8 mouse cellular contexts compared by ENCODE assay signal in the genomic region with DNA sequence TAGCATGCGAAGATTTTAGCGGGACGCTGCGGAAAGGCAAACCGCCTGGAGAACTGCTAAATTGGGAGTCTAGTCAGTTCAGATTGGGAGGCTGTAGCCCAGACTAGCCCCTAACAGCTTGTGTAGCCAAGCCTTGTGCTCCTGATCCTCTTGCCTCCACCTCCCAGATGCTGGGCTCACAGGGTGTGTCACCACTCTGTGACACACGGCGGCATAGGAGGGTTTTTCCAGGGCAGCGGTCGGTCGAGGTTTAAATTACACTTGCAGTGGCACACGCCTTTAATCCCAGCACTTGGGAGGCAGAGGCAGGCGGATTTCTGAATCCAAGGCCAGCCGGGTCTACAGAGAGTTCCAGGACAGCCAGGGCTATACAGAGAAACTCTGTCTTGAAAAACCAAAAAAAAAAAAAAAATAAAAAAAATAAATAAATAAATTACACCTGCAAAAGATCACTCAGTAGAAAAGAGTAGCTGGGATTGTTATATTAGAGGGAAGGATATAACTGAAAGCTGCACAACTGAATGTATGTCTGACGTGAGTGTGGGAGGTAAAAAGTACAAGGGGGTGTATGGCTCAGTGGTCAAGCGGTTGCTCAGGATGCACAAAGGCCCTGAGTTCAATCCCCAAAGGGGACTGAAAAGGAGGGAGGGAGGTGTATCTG. TPM values are rescaled to one million over a fixed set of nuclear protein-coding genes. Genes with fewer than 3 reads are reported as not detected.
DNase-seq lines count a peak whose midpoint lies in the region; ATAC-seq and TF ChIP-seq lines count a peak whose summit lies in the region.

No protein-coding gene starts in this region.

- peaks cover 3% of the 10 kb centered on the region; the same call in 1 of the 2 replicates for H3K79me2 ChIP-seq in MEL (ENCODE audit: control insufficient read depth, insufficient read depth, low read length, poor library complexity)

- H3K27ac ChIP-seq in heart, embryonic 15.5 days: no peak overlapping the region
- H3K27ac ChIP-seq in MEL (ENCODE audit: control insufficient read depth, low read depth, low read length): no peak overlapping the region
- no peak overlapping the region for H3K27ac ChIP-seq in hindbrain, embryonic 15.5 days (replicated peaks)
- no peak overlapping the region for H3K27ac ChIP-seq in midbrain, embryonic 14.5 days (replicated peaks; ENCODE audit: low read depth, low read length)

- peak overlapping the region; percentile 97 for H3K4me2 ChIP-seq in heart, embryonic 15.5 days
- H3K4me2 ChIP-seq in hindbrain, embryonic 15.5 days: peak overlapping the region; percentile 93
- peak overlapping the region; percentile 90 for H3K4me2 ChIP-seq in midbrain, embryonic 14.5 days (ENCODE audit: low read length)

- peaks cover 8% of the 10 kb centered on the region; the same call in 1 of the 2 replicates for H3K36me3 ChIP-seq in heart, embryonic 15.5 days
- peaks cover 0 to 22% of the 10 kb centered on the region in 2 experiments; a peak in 2 of 4 replicates for H3K36me3 ChIP-seq in MEL (ENCODE audit: control insufficient read depth in 1 of 2, insufficient read depth in 2 of 2, low read length in 2 of 2)
- H3K36me3 ChIP-seq in hindbrain, embryonic 15.5 days: no peaks in the 10 kb centered on the region
- H3K36me3 ChIP-seq in midbrain, embryonic 14.5 days (ENCODE audit: control insufficient read depth, insufficient read depth, low read length): 0 out of 2 replicates have a peak, but pooled peaks cover 5% of the 10 kb centered on the region

- H3K9me3 ChIP-seq in heart, embryonic 15.5 days (replicated peaks): no peaks in the 10 kb centered on the region
- H3K9me3 ChIP-seq in MEL (replicated peaks; ENCODE audit: insufficient read depth, low read length): no peaks in the 10 kb centered on the region
- H3K9me3 ChIP-seq in hindbrain, embryonic 15.5 days: no peaks in the 10 kb centered on the region
- H3K9me3 ChIP-seq in midbrain, embryonic 14.5 days (ENCODE audit: control insufficient read depth, low read length): no peaks in the 10 kb centered on the region

- TF ChIP-seq POLR2A in MEL (IDR thresholded peaks at IDR 0.05; ENCODE audit: control insufficient read depth in 1 of 2, insufficient read depth in 1 of 2, low read depth in 1 of 2, low read length in 2 of 2, poor library complexity in 1 of 2): no peak

- 76% methylated on average over 15 of the region's 15 CpGs for WGBS in heart, embryonic 15.5 days
- 81% methylated on average over 15 of the region's 15 CpGs for WGBS in hindbrain, embryonic 15.5 days
- 79% methylated on average over 15 of the region's 15 CpGs for WGBS in midbrain, embryonic 14.5 days

- DNase-seq in heart, adult 8-10 months (ENCODE audit: low spot score): no peak
- no peak for DNase-seq in MEL (ENCODE audit: low read depth, low spot score)
- no peak for DNase-seq in midbrain, embryonic 14.5 days
- DNase-seq in adrenal gland, postnatal 36 days: no peak
- no peak for DNase-seq in left cerebral cortex, adult 8-10 months (ENCODE audit: low spot score in 2 of 2)

- H3K4me1 ChIP-seq in heart, embryonic 15.5 days (replicated peaks): peaks cover 47% of the 10 kb centered on the region
- peaks cover 6 to 30% of the 10 kb centered on the region in 2 experiments for H3K4me1 ChIP-seq in MEL (ENCODE audit: control insufficient read depth in 1 of 2, insufficient read depth in 2 of 2, low read length in 2 of 2)
- peaks cover 16% of the 10 kb centered on the region for H3K4me1 ChIP-seq in hindbrain, embryonic 15.5 days (replicated peaks)
- no peaks in the 10 kb centered on the region for H3K4me1 ChIP-seq in midbrain, embryonic 14.5 days (ENCODE audit: control insufficient read depth, insufficient read depth, low read length)

- no peak for TF ChIP-seq RAD21 in MEL (IDR thresholded peaks at IDR 0.05; ENCODE audit: low read depth, low read length)

- no peak overlapping the region; the same call in 1 of the 2 replicates for H3K9ac ChIP-seq in heart, embryonic 15.5 days
- H3K9ac ChIP-seq in MEL (ENCODE audit: control insufficient read depth, low read depth, low read length, poor library complexity, severe bottlenecking): no peak overlapping the region
- H3K9ac ChIP-seq in hindbrain, embryonic 15.5 days: peak overlapping the region; percentile 41; the same call in 1 of the 2 replicates
- H3K9ac ChIP-seq in midbrain, embryonic 14.5 days (replicated peaks; ENCODE audit: low read length): no peak overlapping the region

- TF ChIP-seq CTCF in MEL (IDR thresholded peaks at IDR 0.05 in 2 of 3, conservative IDR thresholded peaks at IDR 0.05 in 1 of 3; ENCODE audit: control insufficient read depth in 1 of 3, insufficient read depth in 1 of 3, low read depth in 2 of 3, low read length in 3 of 3, poor library complexity in 1 of 3, severe bottlenecking in 1 of 3): no peak

- TF ChIP-seq EP300 in MEL (IDR thresholded peaks at IDR 0.05; ENCODE audit: low read depth in 1 of 2, low read length in 2 of 2): no peak

- no peaks in the 10 kb centered on the region for H3K27me3 ChIP-seq in heart, embryonic 15.5 days
- H3K27me3 ChIP-seq in MEL (ENCODE audit: control insufficient read depth in 1 of 2, insufficient read depth in 2 of 2, low read length in 2 of 2): no peaks in the 10 kb centered on the region
- H3K27me3 ChIP-seq in hindbrain, embryonic 15.5 days: no peaks in the 10 kb centered on the region
- no peaks in the 10 kb centered on the region for H3K27me3 ChIP-seq in midbrain, embryonic 14.5 days (ENCODE audit: control insufficient read depth, insufficient read depth, low read length)

- H3K4me3 ChIP-seq in heart, embryonic 15.5 days: peak overlapping the region; percentile 72
- peak overlapping the region; percentile 73 to 75 for H3K4me3 ChIP-seq in MEL (ENCODE audit: control insufficient read depth in 1 of 2, insufficient read depth in 1 of 2, low read depth in 2 of 2, low read length in 2 of 2)
- peak overlapping the region; percentile 70 for H3K4me3 ChIP-seq in hindbrain, embryonic 15.5 days
- H3K4me3 ChIP-seq in midbrain, embryonic 14.5 days (replicated peaks; ENCODE audit: low read depth, low read length): peak overlapping the region; percentile 74

- no peak for ATAC-seq in heart, embryonic 15.5 days (replicated peaks; ENCODE audit: insufficient number of reproducible peaks, insufficient read depth, low FRiP score, low read depth)
- no peak for ATAC-seq in hindbrain, embryonic 15.5 days (ENCODE audit: low FRiP score, low read depth)
- ATAC-seq in midbrain, embryonic 14.5 days (ENCODE audit: low FRiP score, low TSS enrichment): no peak
- no peak for ATAC-seq in cerebellum, adult (ENCODE audit: insufficient number of reproducible peaks, low FRiP score, low TSS enrichment)

TF ChIP-seq in MEL, 35 proteins besides CTCF, POLR2A, EP300 and RAD21 (continues in another document):
- no peak for TF ChIP-seq POLR2AphosphoS5 (IDR thresholded peaks at IDR 0.05; ENCODE audit: borderline replicate concordance, low read depth, low read length)
- no peak for TF ChIP-seq E2F4 (IDR thresholded peaks at IDR 0.05; ENCODE audit: borderline replicate concordance, low read depth, low read length)
- no peak for TF ChIP-seq SIN3A (IDR thresholded peaks at IDR 0.05; ENCODE audit: low read length)
- TF ChIP-seq MAZ (IDR thresholded peaks at IDR 0.05; ENCODE audit: low read depth, low read length): no peak

RNA-seq across cellular contexts. Expression of a gene that starts 0.5 kb away (rescaled TPM):
- polyA plus RNA-seq in heart, embryonic 15.5 days (2015; fragmentation: Nextera tagmentation; extraction: Ambion mirVana): 37.3 and 41.9 TPM in 2 replicates
- 10 to 100 TPM; 21.5 to 30.1 (median 24.2) TPM for total RNA-seq in heart, adult 8-10 months (2022)
- total RNA-seq in MEL (2012; rRNA removed): 19.6 and 22.1 TPM in 2 replicates
- 10 to 100 TPM in 1 of 2 experiments, not detected in 1; 62.2 TPM for polyA plus RNA-seq in MEL (2012; ENCODE audit: insufficient read depth in 1 of 2, insufficient read length in 2 of 2, low read depth in 1 of 2, low replicate concordance in 2 of 2, missing spikeins in 1 of 2)
- 12.8 and 13.5 TPM in 2 replicates for polyA plus RNA-seq in hindbrain, embryonic 15.5 days (2015; fragmentation: Nextera tagmentation; extraction: Ambion mirVana)
- 5.4 TPM in 2 replicates for polyA plus RNA-seq in midbrain, embryonic 14.5 days (2014; fragmentation: Nextera tagmentation; extraction: Ambion mirVana)
- 1 to 10 TPM; 4.0 to 5.5 TPM for total RNA-seq in adrenal gland, postnatal 36 days (2021)
- total RNA-seq in left cerebral cortex, adult 8-10 months (2022): 1 to 10 TPM; 2.1 to 3.7 (median 3.2) TPM

RNA-seq across cellular contexts. Expression of a gene that starts 1.7 kb away (rescaled TPM):
- 7.8 and 7.9 TPM in 2 replicates for polyA plus RNA-seq in heart, embryonic 15.5 days (2015; fragmentation: Nextera tagmentation; extraction: Ambion mirVana)
- total RNA-seq in heart, adult 8-10 months (2022): 1 to 10 TPM in 2 of 4 experiments, under 1 TPM in 2; 0.83 to 1.8 (median 0.97) TPM
- total RNA-seq in MEL (2012; rRNA removed): 15.2 and 15.7 TPM in 2 replicates
- 10 to 100 TPM in 1 of 2 experiments, not detected in 1; 22.6 TPM for polyA plus RNA-seq in MEL (2012; ENCODE audit: insufficient read depth in 1 of 2, insufficient read length in 2 of 2, low read depth in 1 of 2, low replicate concordance in 2 of 2, missing spikeins in 1 of 2)
- polyA plus RNA-seq in hindbrain, embryonic 15.5 days (2015; fragmentation: Nextera tagmentation; extraction: Ambion mirVana): 6.4 and 7.4 TPM in 2 replicates
- polyA plus RNA-seq in midbrain, embryonic 14.5 days (2014; fragmentation: Nextera tagmentation; extraction: Ambion mirVana): 5.2 and 5.3 TPM in 2 replicates
- 1 to 10 TPM; 7.0 to 7.6 TPM for total RNA-seq in adrenal gland, postnatal 36 days (2021)
- total RNA-seq in left cerebral cortex, adult 8-10 months (2022): 1 to 10 TPM; 4.7 to 9.3 (median 5.9) TPM

RNA-seq across cellular contexts. Expression of a gene that starts 16.7 kb away (rescaled TPM):
- 11.3 and 12.2 TPM in 2 replicates for polyA plus RNA-seq in heart, embryonic 15.5 days (2015; fragmentation: Nextera tagmentation; extraction: Ambion mirVana)
- total RNA-seq in heart, adult 8-10 months (2022): 100 to 1,000 TPM; 231 to 252 (median 245) TPM
- total RNA-seq in MEL (2012; rRNA removed): 1.9 and 2.0 TPM in 2 replicates
- polyA plus RNA-seq in MEL (2012; ENCODE audit: insufficient read depth in 1 of 2, insufficient read length in 2 of 2, low read depth in 1 of 2, low replicate concordance in 2 of 2, missing spikeins in 1 of 2): 1 to 10 TPM in 1 of 2 experiments, not detected in 1; 5.3 TPM
- 4.4 TPM in 2 replicates for polyA plus RNA-seq in hindbrain, embryonic 15.5 days (2015; fragmentation: Nextera tagmentation; extraction: Ambion mirVana)
- 3.6 and 5.6 TPM in 2 replicates for polyA plus RNA-seq in midbrain, embryonic 14.5 days (2014; fragmentation: Nextera tagmentation; extraction: Ambion mirVana)
- 100 to 1,000 TPM; 128 to 139 TPM for total RNA-seq in adrenal gland, postnatal 36 days (2021)
- total RNA-seq in left cerebral cortex, adult 8-10 months (2022): 1 to 10 TPM; 5.5 to 7.8 (median 6.4) TPM

RNA-seq across cellular contexts. Expression of a gene that starts 38.3 kb away (rescaled TPM):
- polyA plus RNA-seq in heart, embryonic 15.5 days (2015; fragmentation: Nextera tagmentation; extraction: Ambion mirVana): 0.53 TPM in 1 of 2 replicates, not detected in the other
- not detected for total RNA-seq in heart, adult 8-10 months (2022)
- not detected in 2 replicates for total RNA-seq in MEL (2012; rRNA removed)
- not detected for polyA plus RNA-seq in MEL (2012; ENCODE audit: insufficient read depth in 1 of 2, insufficient read length in 2 of 2, low read depth in 1 of 2, low replicate concordance in 2 of 2, missing spikeins in 1 of 2)
- polyA plus RNA-seq in hindbrain, embryonic 15.5 days (2015; fragmentation: Nextera tagmentation; extraction: Ambion mirVana): 85.9 and 93.9 TPM in 2 replicates
- 88.8 and 105 TPM in 2 replicates for polyA plus RNA-seq in midbrain, embryonic 14.5 days (2014; fragmentation: Nextera tagmentation; extraction: Ambion mirVana)
- 1 to 10 TPM; 2.2 to 2.6 TPM for total RNA-seq in adrenal gland, postnatal 36 days (2021)
- 100 to 1,000 TPM; 160 to 171 (median 163) TPM for total RNA-seq in left cerebral cortex, adult 8-10 months (2022)

Comparison
In these comparisons a context has a peak if more than half of its experiments do, and no peak if none do; other contexts are left out.
1. RNA of a gene that starts 16.7 kb away (total RNA-seq): 231 to 252 TPM in heart, adult 8-10 months and 128 to 139 TPM in adrenal gland, postnatal 36 days; 5.5 to 7.8 TPM in left cerebral cortex, adult 8-10 months and 1.9 to 2.0 TPM in MEL; every median in the first group is over 10 times any median in the second.
2. Peak in every context shown above with its lines, with median percentiles within 50 percentile points of each other: H3K4me2 ChIP-seq and H3K4me3 ChIP-seq.